Mouse (Mus musculus): ENCODE measurements around the gene 2310061I04Rik. TPM values are rescaled to one million over a fixed set of nuclear protein-coding genes. Genes with fewer than 3 reads are reported as not detected.
"Not testable (repeated sequence)": the region's sequence is repeated elsewhere in the genome, so short reads cannot be mapped to it uniquely, and the experiment has no call there.

Gene 2310061I04Rik
- 161 and 173 TPM in 2 replicates for polyA plus RNA-seq (2012; rRNA removed)

DNA sequence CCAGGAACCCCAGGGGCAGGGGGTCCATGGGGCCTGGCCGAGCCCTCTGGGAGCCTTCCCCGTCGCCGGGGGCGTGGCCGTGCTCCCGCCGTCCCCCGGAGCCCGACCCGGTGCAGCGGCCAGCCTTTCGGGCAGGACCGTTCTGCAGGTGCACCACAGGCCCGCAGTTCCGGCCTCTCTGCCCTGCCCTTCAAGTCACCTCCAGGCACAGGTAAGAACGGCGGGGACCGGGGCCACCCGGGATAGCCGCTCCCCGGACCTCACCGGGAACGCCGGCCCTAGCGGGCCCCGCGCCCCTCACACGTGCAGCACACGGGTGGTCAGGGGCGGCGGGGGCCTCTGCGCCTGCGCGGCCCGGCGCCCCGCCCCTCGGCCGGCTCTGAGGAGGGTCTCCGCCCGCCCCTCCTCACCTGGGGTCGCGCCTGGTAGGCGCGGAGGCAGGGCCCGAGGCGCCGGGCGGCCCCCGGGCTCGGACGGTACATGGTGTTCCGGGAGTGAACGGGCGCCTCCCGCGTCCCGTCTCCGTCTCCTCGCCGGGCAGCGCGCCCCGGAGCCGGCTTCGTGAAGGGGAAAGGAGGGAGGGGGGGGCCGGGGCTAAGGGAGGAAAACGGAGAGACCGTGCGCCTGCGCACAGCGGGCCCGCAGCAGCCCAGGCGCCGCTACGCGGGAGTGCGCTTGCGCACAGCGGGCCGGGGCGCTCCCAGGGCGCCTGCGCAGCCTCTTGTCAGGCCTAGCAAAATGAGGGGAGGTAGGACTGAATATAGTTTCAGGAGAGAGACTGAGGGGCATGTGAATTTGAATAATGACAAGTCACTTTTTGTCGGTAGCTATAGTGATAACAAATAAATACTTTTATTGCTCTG lies at the start of gene 2310061I04Rik:
Gene 2310061I04Rik (minus strand): TSS at position 651 of the 863 bp plus-strand sequence.
- Histone ChIP-seq H3K27ac (ENCODE audit: insufficient read depth, low read length) (peak within 1 kb of the TSS; percentile 98), H3K27me3 (ENCODE audit: control insufficient read depth, insufficient read depth, low read length) (no peaks in the 10 kb centered on the region), H3K4me3 (replicated peaks; ENCODE audit: insufficient read depth, low read depth, low read length) (peak within 1 kb of the TSS; percentile 91), H3K4me1 (ENCODE audit: control insufficient read depth, insufficient read depth, low read length) (peaks cover 18% of the 10 kb centered on the region)
- peak; percentile 74; the same call in 1 of the 2 replicates for TF ChIP-seq POLR2A (IDR thresholded peaks at IDR 0.05; ENCODE audit: borderline replicate concordance, insufficient read depth, low read length)
- TF ChIP-seq CTCF (IDR thresholded peaks at IDR 0.05; ENCODE audit: borderline replicate concordance, insufficient read depth, low read depth, low read length): no peak
- DNase-seq: peak; percentile 94 to 95
- under 1% methylated on average over 68 of the region's 86 CpGs for WGBS

DNA sequence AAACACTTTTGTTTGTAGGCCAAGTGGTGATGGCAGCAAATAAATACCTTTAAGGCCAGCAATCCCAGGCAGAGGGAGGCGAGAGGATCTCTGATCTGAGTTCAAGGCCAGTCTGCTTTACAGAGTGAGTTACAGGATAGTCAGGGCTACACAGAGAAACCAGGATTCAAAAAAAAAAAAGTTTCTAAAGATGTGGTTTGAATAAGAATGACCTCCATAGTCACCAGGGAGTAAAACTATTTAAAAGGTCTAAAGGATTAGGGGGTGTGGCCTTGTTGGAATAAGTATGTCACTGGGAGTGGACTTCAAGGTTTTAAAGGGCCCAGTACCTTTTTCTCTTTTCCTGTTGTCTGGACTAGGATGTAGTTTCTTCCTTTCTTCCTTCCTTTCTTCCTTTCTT lies 42.7 kb upstream of the 2310061I04Rik start:
- WGBS: 55% methylated on average over 1 of the region's 1 CpGs
- TF ChIP-seq CTCF (IDR thresholded peaks at IDR 0.05; ENCODE audit: borderline replicate concordance, insufficient read depth, low read depth, low read length) (no peak), POLR2A (IDR thresholded peaks at IDR 0.05; ENCODE audit: borderline replicate concordance, insufficient read depth, low read length) (no peak)
- no peak overlapping the region for H3K27ac ChIP-seq (ENCODE audit: insufficient read depth, low read length)
- no peak for DNase-seq
- no peaks in the 10 kb centered on the region for H3K4me1 ChIP-seq (ENCODE audit: control insufficient read depth, insufficient read depth, low read length)
- no peak overlapping the region for H3K4me3 ChIP-seq (replicated peaks; ENCODE audit: insufficient read depth, low read depth, low read length)
- H3K27me3 ChIP-seq (ENCODE audit: control insufficient read depth, insufficient read depth, low read length): no peaks in the 10 kb centered on the region

GRCm38 (mm10) chr17:35939108-35939507 lies 41.9 kb upstream of the 2310061I04Rik start:
- no peak overlapping the region for H3K27ac ChIP-seq (ENCODE audit: insufficient read depth, low read length)
- no peak for DNase-seq
- TF ChIP-seq POLR2A (IDR thresholded peaks at IDR 0.05; ENCODE audit: borderline replicate concordance, insufficient read depth, low read length) (no peak), CTCF (IDR thresholded peaks at IDR 0.05; ENCODE audit: borderline replicate concordance, insufficient read depth, low read depth, low read length) (no peak)
- 38% methylated on average over 2 of the region's 2 CpGs for WGBS
- H3K4me3 ChIP-seq (replicated peaks; ENCODE audit: insufficient read depth, low read depth, low read length): no peak overlapping the region
- no peaks in the 10 kb centered on the region for H3K4me1 ChIP-seq (ENCODE audit: control insufficient read depth, insufficient read depth, low read length)
- no peaks in the 10 kb centered on the region for H3K27me3 ChIP-seq (ENCODE audit: control insufficient read depth, insufficient read depth, low read length)

DNA sequence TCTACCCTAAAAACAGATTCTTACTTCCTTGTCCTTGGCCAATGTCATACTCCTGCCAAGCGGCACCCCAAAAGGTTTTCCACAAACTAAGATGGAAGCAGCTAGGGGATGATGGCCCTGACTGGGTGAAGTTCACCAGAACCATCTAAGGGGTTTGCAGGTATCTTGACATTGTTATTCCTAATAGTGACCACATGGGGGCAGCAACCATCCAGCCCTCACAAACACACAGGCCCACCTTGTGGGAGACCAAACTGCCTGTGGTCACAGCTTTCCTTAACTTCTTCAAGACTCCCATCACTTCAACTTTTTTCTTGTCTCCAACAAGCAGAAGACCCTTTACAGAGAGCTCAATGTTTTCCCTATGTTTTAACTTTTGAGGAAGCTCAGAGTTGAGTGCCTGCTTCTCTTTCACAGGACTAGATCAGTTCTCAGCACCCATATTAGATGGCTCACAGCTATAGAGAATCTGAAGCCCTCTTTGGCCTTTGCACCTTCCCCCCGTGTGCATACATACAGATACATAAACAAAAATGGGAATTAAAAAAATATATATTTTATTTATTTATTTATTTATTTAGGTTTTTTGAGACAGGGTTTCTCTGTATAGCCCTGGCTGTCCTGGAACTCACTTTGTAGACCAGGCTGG lies 40.6 kb upstream of the 2310061I04Rik start:
- DNase-seq: peak; percentile 47 to 54
- whole genome bisulfite sequencing: 31% methylated on average over 2 of the region's 2 CpGs
- H3K27me3 ChIP-seq (ENCODE audit: control insufficient read depth, insufficient read depth, low read length): no peaks in the 10 kb centered on the region
- no peak overlapping the region for H3K4me3 ChIP-seq (replicated peaks; ENCODE audit: insufficient read depth, low read depth, low read length)
- peak; percentile 85 for TF ChIP-seq CTCF (IDR thresholded peaks at IDR 0.05; ENCODE audit: borderline replicate concordance, insufficient read depth, low read depth, low read length)
- TF ChIP-seq POLR2A (IDR thresholded peaks at IDR 0.05; ENCODE audit: borderline replicate concordance, insufficient read depth, low read length): no peak
- no peak overlapping the region for H3K27ac ChIP-seq (ENCODE audit: insufficient read depth, low read length)
- H3K4me1 ChIP-seq (ENCODE audit: control insufficient read depth, insufficient read depth, low read length): no peaks in the 10 kb centered on the region

DNA sequence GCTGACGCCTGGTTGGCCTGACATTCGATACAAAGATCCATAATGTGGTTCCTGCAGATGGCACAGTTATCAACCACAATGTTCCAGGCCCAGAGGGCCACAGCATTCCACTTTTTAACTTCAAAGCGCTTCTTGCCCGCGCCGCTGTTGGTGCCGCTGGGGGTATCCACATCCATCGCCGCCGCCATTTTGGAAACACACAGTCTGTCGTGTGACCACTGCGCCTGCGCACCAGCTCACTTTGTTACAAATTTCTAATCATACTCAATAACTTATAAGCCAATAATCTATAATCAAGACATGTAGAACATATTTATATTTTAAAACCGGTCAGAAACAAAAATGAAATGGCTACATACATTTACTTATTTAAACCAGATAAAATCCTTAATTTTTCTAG lies 38.5 kb upstream of the 2310061I04Rik start:
- not testable (repeated sequence) for DNase-seq; H3K4me3 ChIP-seq (replicated peaks; ENCODE audit: insufficient read depth, low read depth, low read length); H3K27me3 ChIP-seq (ENCODE audit: control insufficient read depth, insufficient read depth, low read length); H3K4me1 ChIP-seq (ENCODE audit: control insufficient read depth, insufficient read depth, low read length); H3K27ac ChIP-seq (ENCODE audit: insufficient read depth, low read length)
- 90% methylated on average over 14 of the region's 14 CpGs for WGBS

- Histone ChIP-seq H3K27ac (ENCODE audit: insufficient read depth, low read length) (no peak overlapping the region), H3K4me3 (replicated peaks; ENCODE audit: insufficient read depth, low read depth, low read length) (no peak overlapping the region), H3K27me3 (ENCODE audit: control insufficient read depth, insufficient read depth, low read length) (no peaks in the 10 kb centered on the region), H3K4me1 (ENCODE audit: control insufficient read depth, insufficient read depth, low read length) (no peaks in the 10 kb centered on the region)
- WGBS: 74% methylated on average over 4 of the region's 4 CpGs
- no peak for DNase-seq
- TF ChIP-seq POLR2A (IDR thresholded peaks at IDR 0.05; ENCODE audit: borderline replicate concordance, insufficient read depth, low read length) (no peak), CTCF (IDR thresholded peaks at IDR 0.05; ENCODE audit: borderline replicate concordance, insufficient read depth, low read depth, low read length) (no peak)
Observed at GRCm38 (mm10) chr17:35932608-35933007, 35.4 kb upstream of the 2310061I04Rik start.

DNA sequence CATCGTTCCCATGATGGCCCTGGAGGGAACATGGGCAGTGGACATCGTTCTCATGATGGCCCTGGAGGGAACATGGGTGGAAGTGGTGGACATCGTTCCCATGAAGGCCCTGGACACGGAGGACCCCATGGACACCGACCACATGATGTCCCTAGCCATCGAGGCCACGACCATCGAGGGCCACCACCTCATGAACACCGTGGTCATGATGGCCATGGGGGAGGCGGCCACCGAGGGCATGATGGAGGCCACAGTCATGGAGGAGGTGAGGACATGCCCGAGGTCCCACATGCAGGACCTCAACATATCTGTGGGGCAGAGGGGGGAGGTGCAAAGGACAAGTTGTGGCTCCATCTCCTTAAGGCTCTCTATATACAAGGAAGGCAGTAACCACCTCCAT lies 33.4 kb upstream of the 2310061I04Rik start:
- H3K4me3 ChIP-seq (replicated peaks; ENCODE audit: insufficient read depth, low read depth, low read length): no peak overlapping the region
- H3K27me3 ChIP-seq (ENCODE audit: control insufficient read depth, insufficient read depth, low read length): no peaks in the 10 kb centered on the region
- 95% methylated on average over 12 of the region's 12 CpGs for WGBS
- peak in 1 of 2 experiments; percentile 8 for DNase-seq
- no peak overlapping the region for H3K27ac ChIP-seq (ENCODE audit: insufficient read depth, low read length)
- TF ChIP-seq POLR2A (IDR thresholded peaks at IDR 0.05; ENCODE audit: borderline replicate concordance, insufficient read depth, low read length) (no peak), CTCF (IDR thresholded peaks at IDR 0.05; ENCODE audit: borderline replicate concordance, insufficient read depth, low read depth, low read length) (no peak)
- H3K4me1 ChIP-seq (ENCODE audit: control insufficient read depth, insufficient read depth, low read length): no peaks in the 10 kb centered on the region

DNA sequence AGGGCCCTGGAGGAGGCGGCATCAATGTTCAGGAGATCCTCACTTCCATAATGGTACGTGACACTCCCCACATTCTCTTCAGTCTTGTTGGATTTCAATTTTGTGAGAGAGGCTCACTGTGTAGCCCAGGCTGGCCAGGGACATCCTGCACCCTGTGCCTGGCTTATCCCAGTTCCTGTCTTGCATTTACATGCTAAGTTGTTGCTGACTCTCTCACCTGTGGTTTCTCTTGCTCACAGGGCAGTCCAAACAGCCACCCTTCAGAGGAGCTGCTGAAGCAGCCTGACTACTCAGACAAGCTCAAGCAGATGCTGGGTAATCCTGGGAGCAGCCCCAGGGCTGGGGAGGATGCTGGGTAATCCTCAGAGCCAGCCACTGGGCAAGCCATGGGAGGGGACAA lies 32.3 kb upstream of the 2310061I04Rik start:
- Histone ChIP-seq H3K27me3 (ENCODE audit: control insufficient read depth, insufficient read depth, low read length) (no peaks in the 10 kb centered on the region), H3K4me1 (ENCODE audit: control insufficient read depth, insufficient read depth, low read length) (no peaks in the 10 kb centered on the region), H3K27ac (ENCODE audit: insufficient read depth, low read length) (no peak overlapping the region), H3K4me3 (replicated peaks; ENCODE audit: insufficient read depth, low read depth, low read length) (no peak overlapping the region)
- peak in 1 of 2 experiments; percentile 4 for DNase-seq
- 95% methylated on average over 2 of the region's 2 CpGs for WGBS
- TF ChIP-seq POLR2A (IDR thresholded peaks at IDR 0.05; ENCODE audit: borderline replicate concordance, insufficient read depth, low read length) (no peak), CTCF (IDR thresholded peaks at IDR 0.05; ENCODE audit: borderline replicate concordance, insufficient read depth, low read depth, low read length) (no peak)
